Mouse (Mus musculus) lung, postnatal 10 days (tissue): Measurements from ENCODE around the gene Foxc2.
"Not testable (repeated sequence)": the region's sequence is repeated elsewhere in the genome, so short reads cannot be mapped to it uniquely, and the experiment has no call there.

Experiments used
- DNase-seq: peaks from one replicate; pipeline ENCODE4 v3.0.0; 2021

Foxc2 gene

GRCm38 (mm10) chr8:121119635-121120455 lies 3.9 kb downstream of the Foxc2 start:
- no peak for DNase-seq

DNA sequence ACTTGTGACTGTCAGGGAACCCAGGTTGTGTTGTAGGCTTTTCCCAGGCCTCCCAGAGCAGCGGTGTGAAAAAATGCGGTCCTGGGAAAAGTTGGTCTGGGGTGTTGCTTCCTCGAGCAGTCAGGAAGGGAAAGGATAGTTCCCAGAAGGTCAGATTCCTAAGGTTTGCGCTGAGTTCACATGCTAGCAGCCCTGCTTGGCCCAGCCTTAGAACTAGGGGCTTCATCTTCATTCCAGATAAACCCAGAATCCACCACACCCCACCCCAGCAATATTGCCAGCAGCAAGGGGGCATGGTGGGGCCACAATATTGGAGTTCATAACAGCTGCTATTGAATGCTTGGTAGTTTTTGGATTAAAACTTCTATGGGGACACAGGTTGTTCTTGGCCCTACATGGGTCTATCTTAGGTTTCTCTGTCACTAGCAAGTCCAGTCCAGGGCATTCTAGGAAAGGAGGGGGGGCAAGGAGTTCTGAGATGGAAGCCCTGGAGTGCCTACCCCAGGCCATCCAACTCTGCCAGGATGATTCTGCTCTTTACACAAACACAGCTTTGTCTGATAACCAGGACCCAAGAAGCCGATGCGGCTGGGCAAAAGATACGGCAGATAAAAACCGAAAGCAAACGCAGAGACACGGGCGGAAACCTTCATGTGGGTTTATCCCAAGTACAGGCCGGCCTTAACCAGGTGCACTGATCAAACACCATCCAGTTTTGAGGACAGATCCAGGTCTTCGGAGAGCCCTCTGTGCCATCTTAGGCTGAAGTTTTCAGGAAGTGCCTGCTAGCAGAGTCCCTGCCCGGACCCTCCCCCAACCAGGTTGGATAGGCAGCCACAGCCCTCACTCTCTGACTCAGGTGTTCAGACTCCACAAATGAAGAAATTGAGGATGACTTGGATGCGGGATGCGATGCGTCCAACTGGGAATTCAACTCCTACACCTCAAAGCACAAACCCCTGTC lies 4.8 kb downstream of the Foxc2 start:
- no peak for DNase-seq

- no peak for DNase-seq
These were observed 5.7 kb downstream of the Foxc2 start for GRCm38 (mm10) chr8:121121704-121122103.

DNA sequence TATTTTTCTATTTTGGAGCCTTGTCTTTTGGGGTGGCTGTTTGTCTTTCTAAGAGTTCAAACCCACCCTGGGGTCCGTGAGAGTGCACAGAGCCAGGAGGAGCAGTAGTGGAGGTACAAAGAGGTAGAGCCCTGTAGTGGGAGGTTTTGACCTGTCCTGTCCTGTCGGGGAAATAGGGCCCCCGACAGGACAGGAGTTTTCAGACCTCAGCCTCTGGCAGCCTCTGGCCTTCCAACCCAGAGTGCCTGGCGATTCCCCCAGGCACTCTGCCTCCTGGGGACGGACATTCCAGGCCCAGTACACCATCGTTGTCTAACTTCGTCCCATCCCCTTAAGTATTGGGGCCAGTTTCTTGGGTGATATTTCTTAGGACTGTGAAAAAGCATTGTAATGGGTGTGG lies 6.4 kb downstream of the Foxc2 start:
- DNase-seq, result no peak

DNA sequence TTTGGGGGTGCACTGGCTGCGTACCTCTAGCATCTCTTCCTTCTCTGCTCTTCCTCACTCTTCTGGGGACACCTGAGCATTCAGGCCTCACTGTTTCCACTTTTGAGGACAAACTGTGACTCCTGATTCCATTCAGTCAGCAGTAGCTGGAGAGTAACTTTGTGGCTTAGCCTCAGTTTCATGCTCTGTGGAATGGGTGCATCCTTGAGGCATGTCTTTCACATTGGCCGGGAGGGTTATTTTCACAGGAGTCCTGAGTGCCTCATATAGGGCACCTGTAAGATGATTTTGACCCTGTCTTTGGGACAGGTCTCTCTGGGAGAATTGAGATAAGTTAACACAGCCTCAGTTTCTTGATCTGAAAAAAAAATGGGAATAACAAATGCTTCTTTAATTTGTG lies 7.1 kb downstream of the Foxc2 start:
- no peak for DNase-seq

- no peak for DNase-seq
These were observed 8.7 kb downstream of the Foxc2 start for GRCm38 (mm10) chr8:121124547-121125239.

DNA sequence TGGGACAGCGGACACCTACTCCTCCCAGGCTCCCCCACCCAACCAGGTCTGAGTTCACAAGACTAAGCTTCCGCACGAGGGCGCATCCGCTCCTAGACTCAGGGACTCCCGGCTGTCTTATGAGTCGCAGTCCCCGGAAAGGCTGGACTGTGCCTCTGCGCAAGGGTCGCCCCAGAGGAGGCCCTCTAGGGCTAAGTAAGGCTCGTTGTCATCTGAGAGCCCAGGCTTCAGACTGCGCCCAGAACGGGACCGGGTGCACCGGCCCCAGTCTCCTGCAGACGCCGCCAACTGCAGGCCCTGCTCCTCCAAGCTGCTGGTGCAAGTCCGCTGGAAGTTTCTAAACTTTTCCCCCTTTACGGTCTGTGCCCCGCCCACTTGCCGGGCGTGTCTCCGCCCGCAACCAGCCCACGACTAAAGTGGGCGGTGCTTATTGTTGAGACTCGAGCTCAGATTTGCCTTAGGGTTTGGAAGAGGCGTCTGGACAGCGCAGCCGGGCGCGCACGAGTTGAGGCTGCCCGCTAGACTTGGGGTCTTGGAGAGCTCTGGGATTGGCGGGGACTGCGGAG lies 9.4 kb downstream of the Foxc2 start:
- DNase-seq, result peak; percentile 87

- no peak for DNase-seq
These were observed 10.2 kb downstream of the Foxc2 start for GRCm38 (mm10) chr8:121126191-121126590.

GRCm38 (mm10) chr8:121126694-121127093 lies 10.7 kb downstream of the Foxc2 start:
- no peak for DNase-seq

DNA sequence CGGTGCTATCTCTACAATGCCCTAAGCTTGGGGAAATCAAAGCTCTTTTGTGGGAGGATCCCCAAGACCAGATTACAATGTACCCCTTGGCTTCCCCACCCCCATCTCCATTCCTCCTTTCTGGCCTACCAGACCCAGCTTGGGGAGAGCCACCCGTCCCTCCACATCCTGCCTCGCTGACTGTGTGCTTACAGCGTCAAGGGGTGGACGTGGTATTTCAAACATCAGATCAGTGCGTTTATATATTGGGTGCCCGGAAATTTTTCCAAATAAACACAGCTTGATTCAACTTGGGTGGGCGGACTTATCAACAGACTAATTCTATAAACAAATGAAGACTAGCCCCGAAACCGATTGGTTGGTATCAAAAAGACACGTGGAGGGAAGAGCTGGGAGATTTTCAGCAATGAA lies 11.3 kb downstream of the Foxc2 start:
- DNase-seq, result peak; percentile 81

DNA sequence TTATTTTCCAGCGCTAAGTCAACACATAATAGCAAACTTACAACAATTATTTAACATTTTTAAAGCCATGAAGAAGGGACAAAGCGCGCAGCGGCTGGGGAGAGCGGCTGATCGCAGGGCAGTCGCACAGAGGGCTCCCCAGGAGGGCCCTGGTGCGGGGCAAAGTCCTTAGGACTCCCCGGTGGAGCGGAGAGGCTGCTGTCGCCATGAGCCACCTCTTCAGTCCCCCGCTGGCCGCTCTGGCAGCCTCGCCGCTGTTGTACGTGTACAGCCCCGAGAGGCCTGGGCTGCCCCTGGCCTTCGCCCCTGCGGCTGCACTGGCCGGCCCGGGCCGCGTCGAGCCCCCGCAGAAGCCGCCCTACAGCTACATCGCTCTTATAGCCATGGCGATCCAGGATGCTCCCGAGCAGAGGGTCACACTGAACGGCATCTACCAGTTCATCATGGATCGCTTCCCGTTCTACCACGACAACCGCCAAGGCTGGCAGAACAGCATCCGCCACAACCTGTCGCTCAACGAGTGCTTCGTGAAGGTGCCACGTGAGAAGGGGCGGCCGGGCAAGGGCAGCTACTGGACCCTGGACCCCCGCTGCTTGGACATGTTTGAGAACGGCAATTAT lies 11.9 kb downstream of the Foxc2 start, which contains the start of gene Foxl1:
Gene Foxl1, plus strand, starts transcription at position 185 of the 620 bp plus-strand sequence.
- DNase-seq, result no peak

- peak; percentile 44 for DNase-seq
These were observed 12.7 kb downstream of the Foxc2 start for GRCm38 (mm10) chr8:121128531-121129264.

DNA sequence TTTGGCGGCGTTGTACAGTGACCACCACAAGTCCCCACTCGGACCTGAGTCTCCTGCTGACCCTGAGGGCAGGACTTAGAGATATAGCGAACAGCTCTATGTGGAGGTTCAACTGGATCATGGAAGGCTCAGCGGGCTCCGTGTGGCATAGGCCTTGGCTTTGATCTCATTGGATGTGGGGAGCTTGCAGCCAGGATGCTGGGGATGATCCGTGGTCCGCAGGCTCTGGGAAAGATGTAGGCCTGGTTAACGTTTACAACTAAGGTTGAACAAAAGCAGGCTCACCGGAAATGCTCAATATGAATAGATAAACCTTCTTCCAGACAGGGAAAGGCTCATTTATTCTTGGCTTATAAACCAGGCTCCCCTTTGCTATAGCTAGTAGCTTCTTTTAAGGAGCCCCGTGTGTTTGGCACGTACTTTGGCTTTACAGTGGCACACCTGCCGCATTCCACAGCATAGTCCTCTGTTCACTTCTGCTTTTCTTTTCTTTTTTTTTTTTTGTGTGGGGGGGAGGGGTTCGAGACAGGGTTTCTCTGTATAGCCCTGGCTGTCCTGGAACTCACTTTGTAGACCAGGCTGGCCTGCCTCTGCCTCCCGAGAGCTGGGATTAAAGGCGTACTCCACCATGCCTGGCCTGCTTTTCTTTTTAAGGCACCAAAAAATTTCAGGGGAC lies 13.4 kb downstream of the Foxc2 start:
- DNase-seq, result no peak

DNA sequence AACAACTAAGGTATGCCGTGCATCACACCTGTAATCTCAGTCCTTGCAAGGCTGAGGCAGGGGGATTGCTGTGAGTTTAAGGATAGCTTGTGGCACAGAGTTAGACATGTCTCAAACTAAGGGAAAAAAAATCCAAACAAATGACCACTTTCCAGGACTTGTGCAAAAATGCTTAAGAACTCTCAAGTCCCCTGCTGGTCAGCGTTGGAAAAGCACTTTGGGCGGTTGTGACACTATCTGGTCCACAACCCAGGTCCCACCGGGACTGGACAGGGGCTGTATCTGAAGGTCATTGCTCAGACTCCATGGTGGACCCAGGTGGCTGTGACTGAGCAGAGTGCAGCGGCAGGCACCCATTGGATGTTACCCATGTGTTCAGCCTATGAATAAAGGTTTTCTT lies 14.6 kb downstream of the Foxc2 start:
- DNase-seq, result peak; percentile 70

GRCm38 (mm10) chr8:121132961-121133513 lies 17.1 kb downstream of the Foxc2 start:
- no peak for DNase-seq

GRCm38 (mm10) chr8:121134102-121134501 lies 18.1 kb downstream of the Foxc2 start:
- no peak for DNase-seq

- DNase-seq, result no peak
These were observed 18.5 kb downstream of the Foxc2 start for GRCm38 (mm10) chr8:121134512-121134911.

- no peak for DNase-seq
These were observed 20.9 kb downstream of the Foxc2 start for GRCm38 (mm10) chr8:121136856-121137255.

DNA sequence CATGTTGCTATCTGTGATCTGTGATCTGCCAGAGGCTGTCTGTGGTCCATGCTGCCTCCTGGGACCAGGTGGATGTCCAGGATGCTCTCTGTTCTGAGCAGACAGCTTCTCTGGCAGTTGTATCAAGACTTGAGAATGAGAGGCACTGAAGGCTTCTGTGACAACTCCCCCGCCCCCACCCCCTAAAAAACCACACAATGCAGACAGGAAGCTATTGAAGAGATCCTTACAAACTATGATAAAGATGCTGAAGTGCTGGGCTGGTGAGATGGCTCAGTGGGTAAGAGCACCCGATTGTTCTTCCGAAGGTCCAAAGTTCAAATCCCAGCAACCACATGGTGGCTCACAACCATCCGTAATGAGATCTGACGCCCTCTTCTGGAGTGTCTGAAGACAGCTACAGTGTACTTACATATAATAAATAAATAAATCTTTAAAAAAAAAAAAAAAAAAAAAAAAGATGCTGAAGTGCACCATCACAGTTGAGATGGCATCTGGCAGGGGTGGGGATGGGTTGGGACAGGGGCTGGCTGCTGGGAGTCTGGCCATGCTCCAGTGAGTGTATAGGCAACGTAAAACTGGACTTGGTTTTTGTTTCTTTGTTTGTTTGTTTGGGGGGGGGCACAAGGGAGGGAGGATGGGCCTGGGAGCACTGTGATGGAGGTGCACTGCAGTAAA lies 29.6 kb downstream of the Foxc2 start:
- DNase-seq, result not testable (repeated sequence)

- DNase-seq, result no peak
These were observed 32.7 kb downstream of the Foxc2 start for GRCm38 (mm10) chr8:121148573-121149083.
